Mouse (Mus musculus) ovary, postnatal 10 days (tissue): ENCODE measurements around the gene Lats1.

ENCODE experiments used
- DNase-seq: peaks from one replicate; pipeline ENCODE4 v3.0.0; 2022; ENCODE audit warnings: low spot score

Lats1 gene

GRCm38 (mm10) chr10:7680731-7681301 is at the start of gene Lats1, which contains the start of gene Pcmt1:
Gene Lats1 (plus strand): TSS chr10:7681214.
Gene Pcmt1 (minus strand): TSS chr10:7681136.
- DNase-seq: peak; percentile 87

GRCm38 (mm10) chr10:7640366-7640765 is 40.6 kb upstream of the Lats1 start:
- DNase-seq: no peak

- DNase-seq: no peak
Observed at GRCm38 (mm10) chr10:7645911-7646310, 35.1 kb upstream of the Lats1 start.

GRCm38 (mm10) chr10:7649059-7649458 is 32.0 kb upstream of the Lats1 start:
- DNase-seq: no peak

GRCm38 (mm10) chr10:7651057-7651456 is 30.0 kb upstream of the Lats1 start:
- no peak for DNase-seq

- peak; percentile 65 for DNase-seq
Observed at GRCm38 (mm10) chr10:7662471-7663141, 18.4 kb upstream of the Lats1 start.

- DNase-seq: peak; percentile 89
Observed at GRCm38 (mm10) chr10:7663159-7664026, 17.6 kb upstream of the Lats1 start.

- DNase-seq: no peak
Observed at GRCm38 (mm10) chr10:7664027-7664526, 16.9 kb upstream of the Lats1 start.

GRCm38 (mm10) chr10:7664889-7665288 is 16.1 kb upstream of the Lats1 start:
- DNase-seq: no peak

- peak; percentile 80 for DNase-seq
Observed at GRCm38 (mm10) chr10:7667342-7667802, 13.6 kb upstream of the Lats1 start, which contains the start of gene Nup43. Gene Nup43 (plus strand): TSS chr10:7667503.

GRCm38 (mm10) chr10:7673673-7674072 is 7.3 kb upstream of the Lats1 start:
- DNase-seq: no peak

- peak; percentile 65 for DNase-seq
Observed at GRCm38 (mm10) chr10:7681343-7682025, 470 bp downstream of the Lats1 start.

- DNase-seq: no peak
Observed at GRCm38 (mm10) chr10:7682249-7682648, 1.2 kb downstream of the Lats1 start.

GRCm38 (mm10) chr10:7686902-7687301 is 5.9 kb downstream of the Lats1 start:
- no peak for DNase-seq

- DNase-seq: no peak
Observed at GRCm38 (mm10) chr10:7695286-7695685, 14.3 kb downstream of the Lats1 start.

GRCm38 (mm10) chr10:7700120-7700519 is 19.1 kb downstream of the Lats1 start:
- DNase-seq: no peak

GRCm38 (mm10) chr10:7702586-7702985 is 21.6 kb downstream of the Lats1 start:
- DNase-seq: no peak

GRCm38 (mm10) chr10:7710121-7710520 is 29.1 kb downstream of the Lats1 start:
- DNase-seq: no peak

- DNase-seq: no peak
Observed at GRCm38 (mm10) chr10:7712506-7712905, 31.5 kb downstream of the Lats1 start.

GRCm38 (mm10) chr10:7715056-7715455 is 34.0 kb downstream of the Lats1 start:
- DNase-seq: no peak

GRCm38 (mm10) chr10:7725751-7726500 is 44.9 kb downstream of the Lats1 start, which contains the start of gene Katna1:
Gene Katna1 (plus strand): TSS chr10:7726000.
- peak; percentile 70 for DNase-seq
